Mouse (Mus musculus) limb, embryonic 10.5 days (tissue): ENCODE results near the gene Fcrl6. TPM values are rescaled to one million over a fixed set of nuclear protein-coding genes. Genes with fewer than 3 reads are reported as not detected.
A peak's percentile ranks its signal among the peaks of the same experiment; 100 is the strongest.

Experiments
- DNase-seq: peaks from one replicate; pipeline ENCODE4 v3.0.0-alpha.2; 2017; ENCODE audit warnings: low spot score
- H3K27ac ChIP-seq: fragments of 300-500 bp; sonication (generic); 2 replicates; pipeline ENCODE4 v1.5.1; 2016; ENCODE audit warnings: mild to moderate bottlenecking
- H3K27me3 ChIP-seq: fragments of 300-500 bp; sonication (generic); 2 replicates; pipeline ENCODE4 v1.6.1; 2016; ENCODE audit warnings: low read depth, mild to moderate bottlenecking; ENCODE audit not compliant: poor library complexity, severe bottlenecking
- H3K36me3 ChIP-seq: fragments of 300-500 bp; sonication (generic); 2 replicates; pipeline ENCODE4 v1.6.1; 2016; ENCODE audit warnings: mild to moderate bottlenecking, moderate library complexity
- H3K4me1 ChIP-seq: fragments of 300-500 bp; sonication (generic); 2 replicates; pipeline ENCODE4 v1.6.1; 2016
- H3K4me3 ChIP-seq: fragments of 300-500 bp; sonication (generic); 2 replicates; pipeline ENCODE4 v1.5.1; 2016; ENCODE audit warnings: mild to moderate bottlenecking, moderate library complexity
- H3K9me3 ChIP-seq: fragments of 300-500 bp; sonication (generic); replicated peaks from 2 replicates; pipeline ENCODE4 v1.6.1; 2016; ENCODE audit warnings: mild to moderate bottlenecking
- WGBS: fragments of 180-500 bp; shearing (Covaris S2); methylation state at CpG from one replicate; pipeline ENCODE4 v1.1.7; 2016; 5-methylcytosine and 5-hydroxymethylcytosine counted together
- polyA plus RNA-seq: library from polyadenylated mRNA; unstranded; fragments of >200 nt; fragmentation: Nextera tagmentation; extraction: Ambion mirVana; gene quantifications from 2 replicates; pipeline ENCODE4 v1.2.1, GENCODE M21; 2016

The Fcrl6 gene
- polyA plus RNA-seq, 1 experiment from 2014 or later: 0.58 TPM

- Histone ChIP-seq H3K4me3 (no peak overlapping the region), H3K9me3 (no peaks in the 10 kb centered on the region), H3K36me3 (no peaks in the 10 kb centered on the region), H3K4me1 (0 out of 2 replicates have a peak, but pooled peaks cover 5% of the 10 kb centered on the region), H3K27me3 (no peaks in the 10 kb centered on the region), H3K27ac (no peak overlapping the region)
- 86% methylated on average over 2 of the region's 2 CpGs for WGBS
- DNase-seq: no peak
Observed at GRCm38 (mm10) chr1:172593956-172594355, 8.4 kb downstream of the Fcrl6 start.

DNA sequence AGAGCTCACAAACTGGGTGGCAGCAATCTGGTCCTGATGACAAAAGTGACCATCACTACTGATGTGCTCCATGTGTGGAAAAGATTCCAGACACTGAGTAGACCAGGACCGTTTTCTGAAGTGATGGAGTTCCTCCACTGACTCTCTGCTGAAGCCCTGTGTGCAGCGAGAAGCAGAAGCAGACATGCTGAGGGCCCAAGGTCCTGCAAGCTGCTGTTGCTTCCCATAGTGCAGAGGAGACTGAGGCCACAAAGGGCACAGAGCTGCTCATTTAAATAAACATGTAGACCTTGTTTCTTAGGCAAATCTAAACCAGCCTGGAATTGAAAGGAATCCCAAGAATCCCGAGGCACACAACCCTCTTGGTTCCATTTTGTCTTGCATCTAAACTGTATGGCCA is 9.0 kb downstream of the Fcrl6 start:
- H3K9me3 ChIP-seq: no peaks in the 10 kb centered on the region
- DNase-seq: no peak
- H3K27ac ChIP-seq: no peak overlapping the region
- no peaks in the 10 kb centered on the region for H3K36me3 ChIP-seq
- WGBS: 77% methylated on average over 3 of the region's 3 CpGs
- no peaks in the 10 kb centered on the region for H3K27me3 ChIP-seq
- 0 out of 2 replicates have a peak, but pooled peaks cover 5% of the 10 kb centered on the region for H3K4me1 ChIP-seq
- H3K4me3 ChIP-seq: no peak overlapping the region

- no peak for DNase-seq
- no peaks in the 10 kb centered on the region for H3K9me3 ChIP-seq
- H3K4me1 ChIP-seq: peaks cover 21% of the 10 kb centered on the region
- WGBS: 92% methylated on average over 7 of the region's 7 CpGs
- peaks cover 14% of the 10 kb centered on the region; the same call in 1 of the 2 replicates for H3K27me3 ChIP-seq
- H3K27ac ChIP-seq: no peak within 1 kb of the TSS
- H3K36me3 ChIP-seq: no peaks in the 10 kb centered on the region
- no peak within 1 kb of the TSS for H3K4me3 ChIP-seq
Observed at GRCm38 (mm10) chr1:172590385-172590784, 12.0 kb downstream of the Fcrl6 start, which contains the start of gene Slamf8. Slamf8 (minus strand) TSS chr1:172590568.

DNA sequence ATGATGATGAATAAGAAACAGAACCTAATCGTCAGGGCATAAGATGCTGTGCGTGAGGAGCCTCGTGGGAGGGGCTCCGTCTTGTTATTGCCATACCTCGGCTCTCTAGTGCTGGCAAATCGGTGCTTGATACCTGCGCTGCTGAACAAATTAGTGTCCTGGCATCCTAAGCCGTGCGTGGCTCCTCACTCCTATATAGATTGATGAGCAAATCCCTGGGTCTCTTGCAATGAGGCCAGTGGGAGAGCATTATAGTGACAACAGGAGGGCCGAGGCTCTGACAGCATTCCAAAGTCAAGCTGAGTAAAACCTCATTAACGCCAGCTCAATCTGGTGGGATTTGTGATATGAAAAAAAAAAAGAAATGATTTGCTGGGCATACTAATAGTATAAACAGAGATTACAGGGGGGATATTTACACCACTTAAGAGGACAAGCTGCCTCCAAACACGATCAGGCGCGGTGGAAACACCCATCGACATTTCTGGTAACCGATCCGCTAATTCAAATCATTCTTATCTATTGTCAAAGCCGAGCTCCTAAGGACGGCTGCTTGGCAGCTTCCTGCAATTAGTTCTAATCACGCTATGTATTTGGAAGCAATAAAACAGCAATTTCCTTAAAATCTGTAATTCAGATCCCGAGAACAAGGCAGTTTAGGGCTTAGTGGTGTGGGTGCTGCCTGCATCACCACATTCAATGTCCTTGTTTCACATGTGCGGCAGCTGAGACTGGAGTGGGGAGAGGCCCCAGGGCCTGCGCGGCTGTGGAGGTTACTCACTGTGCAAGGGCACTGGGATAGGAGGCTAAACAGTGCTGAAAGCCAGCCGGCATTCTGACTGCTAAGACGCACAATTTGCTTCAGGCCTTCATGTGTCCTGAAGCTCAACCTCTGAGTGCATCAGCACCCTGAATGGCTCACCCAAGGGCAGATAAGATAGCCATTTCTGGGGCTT is 16.5 kb downstream of the Fcrl6 start:
- DNase-seq: no peak
- H3K4me3 ChIP-seq: no peak overlapping the region

DNA sequence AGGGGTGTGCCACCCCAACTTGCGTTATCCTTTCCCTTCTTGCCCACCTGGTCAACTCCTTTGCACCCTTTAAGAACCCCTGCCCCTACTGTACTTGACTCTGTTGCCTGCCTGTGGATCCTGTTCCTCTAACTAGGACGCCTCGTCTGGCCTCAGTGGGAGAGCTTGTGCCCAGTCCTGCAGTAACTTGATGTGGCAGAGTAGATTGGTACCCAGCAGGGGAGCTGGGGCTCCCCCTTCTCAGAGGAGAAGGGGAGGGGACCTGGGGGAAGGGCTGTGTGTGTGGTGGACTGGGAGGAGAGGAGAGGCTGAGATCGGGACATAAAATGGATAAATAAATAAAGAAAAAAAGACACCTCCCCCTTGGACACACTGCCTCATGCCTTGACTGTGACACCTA is 17.3 kb downstream of the Fcrl6 start:
- no peaks in the 10 kb centered on the region for H3K36me3 ChIP-seq
- no peak overlapping the region for H3K27ac ChIP-seq
- H3K9me3 ChIP-seq: no peaks in the 10 kb centered on the region
- 61% methylated on average over 4 of the region's 4 CpGs for WGBS
- H3K27me3 ChIP-seq: peaks cover 29% of the 10 kb centered on the region
- DNase-seq: no peak
- peaks cover 19% of the 10 kb centered on the region for H3K4me1 ChIP-seq
- H3K4me3 ChIP-seq: no peak overlapping the region

More for the DNA sequence above, 16.5 kb downstream of the Fcrl6 start:
- 39% methylated on average over 26 of the region's 26 CpGs for WGBS
- no peak overlapping the region for H3K27ac ChIP-seq
- H3K4me1 ChIP-seq: peaks cover 19% of the 10 kb centered on the region
- peaks cover 29% of the 10 kb centered on the region for H3K27me3 ChIP-seq
- H3K9me3 ChIP-seq: no peaks in the 10 kb centered on the region
- H3K36me3 ChIP-seq: no peaks in the 10 kb centered on the region

GRCm38 (mm10) chr1:172584271-172584670 is 18.1 kb downstream of the Fcrl6 start:
- peaks cover 29% of the 10 kb centered on the region for H3K27me3 ChIP-seq
- H3K9me3 ChIP-seq: no peaks in the 10 kb centered on the region
- H3K4me3 ChIP-seq: no peak overlapping the region
- no peak for DNase-seq
- H3K4me1 ChIP-seq: peaks cover 19% of the 10 kb centered on the region
- H3K36me3 ChIP-seq: no peaks in the 10 kb centered on the region
- H3K27ac ChIP-seq: no peak overlapping the region
- WGBS: 84% methylated on average over 6 of the region's 6 CpGs

- DNase-seq: no peak
Observed at GRCm38 (mm10) chr1:172582436-172582835, 19.9 kb downstream of the Fcrl6 start.

DNA sequence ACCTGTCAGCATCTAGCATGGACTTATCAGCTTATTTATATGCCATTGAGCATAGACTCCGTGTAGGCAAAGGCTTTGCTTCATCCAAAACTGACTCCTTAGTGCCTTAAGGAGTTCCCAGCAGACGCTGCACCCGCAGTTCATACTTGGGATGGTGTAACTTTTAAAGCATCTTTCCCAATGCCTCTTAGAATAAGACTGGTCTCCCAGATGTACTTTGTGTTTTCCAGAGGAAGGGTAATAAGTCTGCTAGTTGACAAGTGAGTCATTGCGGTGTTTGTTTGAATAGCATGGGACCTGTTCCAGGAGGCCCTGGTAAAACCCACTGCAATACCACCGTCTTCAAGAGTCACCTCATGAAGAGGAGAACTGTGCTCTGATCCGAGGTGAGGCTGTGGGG is 22.2 kb downstream of the Fcrl6 start:
- H3K27ac ChIP-seq: no peak overlapping the region
- no peaks in the 10 kb centered on the region for H3K9me3 ChIP-seq
- WGBS: 65% methylated on average over 6 of the region's 6 CpGs

More at GRCm38 (mm10) chr1:172582436-172582835, 19.9 kb downstream of the Fcrl6 start:
- H3K4me3 ChIP-seq: no peak overlapping the region
- WGBS: 79% methylated on average over 8 of the region's 8 CpGs
- H3K9me3 ChIP-seq: no peaks in the 10 kb centered on the region
- H3K36me3 ChIP-seq: no peaks in the 10 kb centered on the region
- peaks cover 19% of the 10 kb centered on the region for H3K4me1 ChIP-seq
- H3K27ac ChIP-seq: no peak overlapping the region
- peaks cover 29% of the 10 kb centered on the region for H3K27me3 ChIP-seq

DNA sequence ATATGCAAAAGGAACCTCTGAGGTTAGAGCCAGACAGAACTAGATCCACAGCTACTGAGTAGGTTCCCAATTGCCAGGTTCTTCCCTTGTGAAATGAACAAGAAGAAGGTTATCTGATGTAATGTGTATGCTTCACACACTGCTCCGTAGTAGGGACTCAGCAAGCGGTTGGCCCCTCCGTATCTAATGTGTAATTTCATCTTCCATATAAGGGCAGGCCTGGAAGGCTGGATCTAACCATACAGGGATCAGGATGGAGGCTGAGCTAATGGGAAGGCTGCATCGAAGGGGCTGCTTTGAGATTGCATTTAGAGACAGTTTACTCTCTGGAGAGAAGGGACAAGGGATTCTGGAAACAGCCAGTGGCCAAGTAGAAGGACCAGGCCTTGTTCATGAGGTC is 34.6 kb downstream of the Fcrl6 start:
- Histone ChIP-seq H3K9me3 (no peaks in the 10 kb centered on the region), H3K36me3 (no peaks in the 10 kb centered on the region), H3K27ac (no peak overlapping the region), H3K4me3 (no peak overlapping the region), H3K27me3 (peaks cover 34% of the 10 kb centered on the region), H3K4me1 (peaks cover 10% of the 10 kb centered on the region)
- DNase-seq: no peak
- WGBS: 76% methylated on average over 4 of the region's 4 CpGs

More for the DNA sequence above, 22.2 kb downstream of the Fcrl6 start:
- Histone ChIP-seq H3K36me3 (no peaks in the 10 kb centered on the region), H3K27me3 (peaks cover 13% of the 10 kb centered on the region), H3K4me3 (no peak overlapping the region), H3K4me1 (peaks cover 6% of the 10 kb centered on the region; the same call in 1 of the 2 replicates)
- DNase-seq: no peak

DNA sequence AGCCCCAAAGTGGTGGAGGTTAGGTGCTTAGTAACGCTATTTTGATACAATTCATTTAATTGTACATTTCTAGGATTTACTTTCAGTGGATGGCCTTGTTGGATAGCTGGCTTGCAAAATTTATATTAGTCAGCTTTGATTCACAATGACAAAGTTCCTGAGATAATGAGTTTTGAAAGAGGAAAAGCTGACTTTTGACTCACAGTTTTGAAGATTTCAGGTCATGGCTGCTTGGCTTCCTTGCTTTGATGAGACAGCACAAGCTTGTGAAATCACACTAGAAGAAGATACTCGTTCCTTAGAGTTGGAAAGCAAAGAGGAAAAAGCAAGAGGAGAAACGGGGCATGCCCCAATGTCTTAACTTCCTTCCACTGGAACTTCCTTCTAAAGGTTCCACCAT is 36.2 kb downstream of the Fcrl6 start:
- WGBS: 74% methylated on average over 3 of the region's 3 CpGs
- H3K36me3 ChIP-seq: no peaks in the 10 kb centered on the region

DNA sequence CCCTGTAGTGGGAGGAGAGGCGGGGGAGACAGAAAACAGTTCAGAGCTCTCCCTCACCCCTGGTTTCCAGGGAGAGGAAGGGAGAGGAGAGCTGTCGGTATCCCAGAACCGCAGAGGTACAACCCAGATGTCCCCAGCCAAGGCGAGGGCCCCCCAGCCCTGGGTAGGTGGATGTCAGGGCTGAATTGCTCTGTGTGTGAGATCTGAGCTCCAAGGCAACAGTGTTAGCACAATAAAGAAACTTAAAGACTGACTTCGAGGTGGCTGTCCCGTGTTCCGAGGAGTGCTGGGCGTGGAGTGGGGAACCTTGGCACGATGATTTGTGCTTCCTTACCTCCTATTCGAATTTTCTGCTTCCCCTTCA is 38.9 kb downstream of the Fcrl6 start:
- peaks cover 67% of the 10 kb centered on the region for H3K27me3 ChIP-seq
- H3K4me3 ChIP-seq: peak overlapping the region; percentile 74
- peaks cover 22% of the 10 kb centered on the region for H3K4me1 ChIP-seq
- 5% methylated on average over 10 of the region's 10 CpGs for WGBS
- H3K36me3 ChIP-seq: no peaks in the 10 kb centered on the region
- peak overlapping the region; percentile 81 for H3K27ac ChIP-seq
- no peak for DNase-seq
- no peaks in the 10 kb centered on the region for H3K9me3 ChIP-seq

More for the DNA sequence above, 36.2 kb downstream of the Fcrl6 start:
- Histone ChIP-seq H3K27ac (no peak overlapping the region), H3K4me1 (peaks cover 22% of the 10 kb centered on the region), H3K4me3 (no peak overlapping the region), H3K9me3 (no peaks in the 10 kb centered on the region), H3K27me3 (peaks cover 51% of the 10 kb centered on the region)
- no peak for DNase-seq

DNA sequence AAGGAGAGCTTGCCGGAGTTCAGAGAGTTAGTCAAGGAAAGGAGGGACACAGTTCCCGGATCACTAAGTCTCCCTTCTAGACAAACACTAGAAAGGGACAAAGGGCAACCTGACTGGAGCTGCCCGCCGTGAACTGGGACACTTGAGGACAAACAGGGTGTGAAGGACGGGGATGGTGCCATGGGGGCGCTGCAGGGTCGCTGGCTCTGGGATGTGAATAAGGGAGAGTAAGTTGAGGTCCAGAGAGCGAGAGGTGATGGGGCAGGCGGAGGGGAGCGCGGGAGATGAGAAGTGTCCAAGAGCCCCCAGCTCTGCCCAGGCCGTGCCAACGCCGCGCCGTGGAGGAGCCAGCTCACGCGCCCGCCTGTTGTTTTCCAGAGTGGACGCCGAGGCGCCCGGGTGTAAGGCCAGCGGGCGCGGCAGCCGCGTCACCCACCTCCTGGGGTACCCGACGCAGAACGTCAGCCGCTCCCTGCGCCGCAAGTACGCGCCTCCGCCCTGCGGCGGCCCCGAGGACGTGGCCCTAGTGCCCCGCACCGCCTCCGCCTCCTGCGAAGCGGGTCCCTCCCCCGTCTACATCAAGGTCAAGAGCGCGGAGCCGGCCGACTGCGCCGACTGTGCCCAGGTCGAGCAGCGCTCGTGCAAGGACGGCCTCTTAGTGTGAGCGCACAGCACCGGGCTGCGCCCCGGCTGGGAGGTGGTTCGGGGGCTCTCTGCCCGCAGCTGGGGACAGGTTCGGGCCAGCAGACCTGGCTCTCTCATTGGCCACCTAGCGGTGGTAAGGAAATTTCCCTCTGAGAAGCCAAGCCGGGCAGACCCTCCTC is 39.5 kb downstream of the Fcrl6 start:
- H3K9me3 ChIP-seq: no peaks in the 10 kb centered on the region
- peaks cover 22% of the 10 kb centered on the region for H3K4me1 ChIP-seq
- DNase-seq: peak; percentile 86
- WGBS: under 1% methylated on average over 64 of the region's 66 CpGs
- H3K36me3 ChIP-seq: no peaks in the 10 kb centered on the region
- H3K4me3 ChIP-seq: peak overlapping the region; percentile 74
- H3K27ac ChIP-seq: peak overlapping the region; percentile 81
- peaks cover 73% of the 10 kb centered on the region for H3K27me3 ChIP-seq
